Mouse (Mus musculus): ENCODE results near the gene Nip7. TPM values are rescaled to one million over a fixed set of nuclear protein-coding genes. Genes with fewer than 3 reads are reported as not detected.
A peak's percentile ranks its signal among the peaks of the same experiment; 100 is the strongest.
"Not testable (repeated sequence)": the region's sequence is repeated elsewhere in the genome, so short reads cannot be mapped to it uniquely, and the experiment has no call there.

Nip7 gene
- polyA plus RNA-seq, 1 experiment from 2014 or later: 79.8 TPM

DNA sequence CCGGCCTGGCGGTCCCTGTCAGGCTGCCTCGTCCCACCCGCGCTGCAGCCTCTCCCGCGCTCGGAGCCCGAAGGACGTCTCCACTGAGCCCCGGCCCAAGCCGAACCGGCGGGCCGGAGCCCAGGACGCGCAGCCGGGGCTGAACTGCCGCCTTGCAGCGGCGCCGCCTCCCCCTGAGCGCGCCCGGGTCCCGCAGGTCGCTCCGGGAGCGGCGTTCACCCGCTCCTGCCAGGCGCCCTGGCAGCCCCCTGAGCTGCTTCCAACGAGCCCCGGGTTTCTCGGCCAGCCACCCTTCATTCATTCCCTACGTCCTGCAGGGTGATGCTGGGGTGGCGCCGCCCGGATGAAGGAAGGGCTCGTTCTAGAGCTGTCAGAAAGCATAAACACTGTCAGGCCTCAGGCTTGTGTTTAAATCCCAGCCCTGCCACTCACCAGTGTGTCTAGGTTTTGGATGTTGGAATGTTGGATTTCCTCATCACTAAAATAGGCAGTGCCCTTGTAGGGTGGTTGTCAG lies 25.0 kb upstream of the Nip7 start:
- H3K9me3 ChIP-seq (replicated peaks; ENCODE audit: control insufficient read depth, low read length): no peaks in the 10 kb centered on the region
- peak overlapping the region; percentile 97 for H3K9ac ChIP-seq (ENCODE audit: low read length)
- no peaks in the 10 kb centered on the region for H3K27me3 ChIP-seq (ENCODE audit: control insufficient read depth, insufficient read depth, low read length)

DNA sequence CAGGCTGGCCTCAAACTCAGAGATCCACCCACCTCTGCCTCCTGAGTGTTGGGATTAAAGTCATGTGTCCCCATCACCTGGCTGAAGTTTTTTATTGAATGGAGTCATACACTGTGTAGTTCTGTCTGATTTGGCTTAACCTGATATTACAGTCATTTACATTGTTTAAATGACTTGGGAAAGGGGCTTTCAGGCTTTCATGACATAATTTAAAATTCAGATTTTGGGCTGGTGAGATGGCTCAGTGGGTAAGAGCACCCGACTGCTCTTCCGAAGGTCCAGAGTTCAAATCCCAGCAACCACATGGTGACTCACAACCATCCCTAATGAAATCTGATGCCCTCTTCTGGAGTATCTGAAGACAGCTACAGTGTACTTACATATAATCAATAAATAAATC lies 23.1 kb upstream of the Nip7 start:
- H3K36me3 ChIP-seq (ENCODE audit: control insufficient read depth, insufficient read depth, low read length); H3K27me3 ChIP-seq (ENCODE audit: control insufficient read depth, insufficient read depth, low read length); H3K9me3 ChIP-seq (replicated peaks; ENCODE audit: control insufficient read depth, low read length); ATAC-seq (ENCODE audit: insufficient read depth, low FRiP score); H3K4me2 ChIP-seq (ENCODE audit: low read depth, low read length); H3K9ac ChIP-seq (ENCODE audit: low read length); H3K27ac ChIP-seq (ENCODE audit: low read length); H3K4me3 ChIP-seq (replicated peaks; ENCODE audit: low read length): not testable (repeated sequence)
- H3K4me1 ChIP-seq (ENCODE audit: control insufficient read depth, insufficient read depth, low read length): peaks cover 14% of the 10 kb centered on the region
- 85% methylated on average over 2 of the region's 2 CpGs for WGBS

More for the DNA sequence above, 25.0 kb upstream of the Nip7 start:
- Histone ChIP-seq H3K4me3 (replicated peaks; ENCODE audit: low read length) (peak overlapping the region; percentile 95), H3K27ac (ENCODE audit: low read length) (peak overlapping the region; percentile 84), H3K4me2 (ENCODE audit: low read depth, low read length) (peak overlapping the region; percentile 70), H3K36me3 (ENCODE audit: control insufficient read depth, insufficient read depth, low read length) (no peaks in the 10 kb centered on the region), H3K4me1 (ENCODE audit: control insufficient read depth, insufficient read depth, low read length) (peaks cover 14% of the 10 kb centered on the region)
- under 1% methylated on average over 40 of the region's 40 CpGs for WGBS
- no peak for ATAC-seq (ENCODE audit: insufficient read depth, low FRiP score)

DNA sequence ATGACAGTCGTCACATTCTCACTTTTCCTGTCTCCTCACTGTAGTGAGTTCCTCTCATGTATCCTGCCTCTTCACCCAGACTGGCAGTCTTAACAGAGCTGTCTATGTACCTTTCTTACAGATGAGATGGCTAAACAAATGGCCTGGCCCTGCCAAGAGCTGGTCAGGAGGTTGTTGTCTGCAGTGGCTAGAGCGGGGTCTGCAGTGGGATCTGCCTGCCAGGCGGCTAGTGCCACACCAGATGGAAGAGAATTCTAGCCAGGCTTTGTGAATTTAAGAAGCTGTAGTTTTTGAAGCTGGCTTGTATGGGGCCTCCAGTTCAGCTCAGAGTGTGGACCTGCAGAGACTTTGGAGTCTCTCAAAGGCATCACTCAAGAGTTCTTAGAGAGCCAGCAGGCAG lies 21.0 kb upstream of the Nip7 start:
- ATAC-seq (ENCODE audit: insufficient read depth, low FRiP score): no peak
- 90% methylated on average over 3 of the region's 3 CpGs for WGBS

DNA sequence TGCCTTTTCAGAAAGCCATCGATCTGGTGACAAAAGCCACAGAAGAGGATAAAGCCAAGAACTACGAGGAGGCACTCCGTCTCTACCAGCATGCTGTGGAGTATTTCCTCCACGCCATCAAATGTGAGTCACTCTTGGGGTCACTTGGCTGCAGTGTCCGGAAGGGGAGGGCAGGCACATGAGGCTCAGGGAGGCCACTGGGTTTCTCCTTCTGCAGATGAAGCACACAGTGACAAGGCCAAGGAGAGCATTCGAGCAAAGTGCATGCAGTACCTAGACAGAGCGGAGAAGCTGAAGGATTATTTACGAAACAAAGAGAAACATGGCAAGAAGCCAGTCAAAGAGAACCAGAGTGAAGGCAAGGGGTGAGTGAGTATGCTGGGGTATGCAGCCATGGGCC lies 20.1 kb upstream of the Nip7 start:
- 78% methylated on average over 8 of the region's 8 CpGs for WGBS
- peaks cover 13% of the 10 kb centered on the region for H3K36me3 ChIP-seq (ENCODE audit: control insufficient read depth, insufficient read depth, low read length)

More for the DNA sequence above, 21.0 kb upstream of the Nip7 start:
- Histone ChIP-seq H3K4me3 (replicated peaks; ENCODE audit: low read length) (no peak overlapping the region), H3K27me3 (ENCODE audit: control insufficient read depth, insufficient read depth, low read length) (no peaks in the 10 kb centered on the region), H3K4me1 (ENCODE audit: control insufficient read depth, insufficient read depth, low read length) (peaks cover 14% of the 10 kb centered on the region), H3K9me3 (replicated peaks; ENCODE audit: control insufficient read depth, low read length) (no peaks in the 10 kb centered on the region), H3K9ac (ENCODE audit: low read length) (no peak overlapping the region), H3K27ac (ENCODE audit: low read length) (no peak overlapping the region), H3K36me3 (ENCODE audit: control insufficient read depth, insufficient read depth, low read length) (peaks cover 11% of the 10 kb centered on the region), H3K4me2 (ENCODE audit: low read depth, low read length) (no peak overlapping the region)

DNA sequence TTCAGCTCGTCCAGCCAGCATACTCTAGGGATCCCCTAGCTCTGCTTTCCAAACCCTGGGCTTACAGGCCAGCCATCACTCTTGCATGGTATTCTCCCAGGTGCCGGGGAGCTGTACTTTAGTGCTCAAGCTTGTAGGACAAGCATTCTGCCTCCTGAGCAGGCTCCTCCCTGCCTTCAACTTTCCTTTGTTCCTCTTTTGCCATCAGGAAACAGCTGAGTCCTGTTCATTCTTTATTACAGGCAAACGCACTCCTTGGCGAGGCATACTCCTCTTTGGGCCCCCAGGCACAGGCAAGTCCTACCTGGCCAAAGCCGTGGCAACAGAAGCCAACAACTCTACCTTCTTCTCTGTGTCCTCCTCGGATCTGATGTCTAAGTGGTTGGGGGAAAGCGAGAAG lies 16.0 kb upstream of the Nip7 start:
- Histone ChIP-seq H3K36me3 (ENCODE audit: control insufficient read depth, insufficient read depth, low read length) (peaks cover 30% of the 10 kb centered on the region), H3K4me1 (ENCODE audit: control insufficient read depth, insufficient read depth, low read length) (no peaks in the 10 kb centered on the region), H3K4me2 (ENCODE audit: low read depth, low read length) (no peak overlapping the region), H3K9me3 (replicated peaks; ENCODE audit: control insufficient read depth, low read length) (no peaks in the 10 kb centered on the region), H3K4me3 (replicated peaks; ENCODE audit: low read length) (no peak overlapping the region), H3K27me3 (ENCODE audit: control insufficient read depth, insufficient read depth, low read length) (no peaks in the 10 kb centered on the region), H3K9ac (ENCODE audit: low read length) (no peak overlapping the region), H3K27ac (ENCODE audit: low read length) (no peak overlapping the region)
- ATAC-seq (ENCODE audit: insufficient read depth, low FRiP score): no peak
- 80% methylated on average over 7 of the region's 7 CpGs for WGBS

More for the DNA sequence above, 20.1 kb upstream of the Nip7 start:
- Histone ChIP-seq H3K9ac (ENCODE audit: low read length) (no peak overlapping the region), H3K27ac (ENCODE audit: low read length) (no peak overlapping the region), H3K4me3 (replicated peaks; ENCODE audit: low read length) (no peak overlapping the region), H3K4me2 (ENCODE audit: low read depth, low read length) (no peak overlapping the region), H3K9me3 (replicated peaks; ENCODE audit: control insufficient read depth, low read length) (no peaks in the 10 kb centered on the region), H3K27me3 (ENCODE audit: control insufficient read depth, insufficient read depth, low read length) (no peaks in the 10 kb centered on the region), H3K4me1 (ENCODE audit: control insufficient read depth, insufficient read depth, low read length) (peaks cover 14% of the 10 kb centered on the region)
- no peak for ATAC-seq (ENCODE audit: insufficient read depth, low FRiP score)

DNA sequence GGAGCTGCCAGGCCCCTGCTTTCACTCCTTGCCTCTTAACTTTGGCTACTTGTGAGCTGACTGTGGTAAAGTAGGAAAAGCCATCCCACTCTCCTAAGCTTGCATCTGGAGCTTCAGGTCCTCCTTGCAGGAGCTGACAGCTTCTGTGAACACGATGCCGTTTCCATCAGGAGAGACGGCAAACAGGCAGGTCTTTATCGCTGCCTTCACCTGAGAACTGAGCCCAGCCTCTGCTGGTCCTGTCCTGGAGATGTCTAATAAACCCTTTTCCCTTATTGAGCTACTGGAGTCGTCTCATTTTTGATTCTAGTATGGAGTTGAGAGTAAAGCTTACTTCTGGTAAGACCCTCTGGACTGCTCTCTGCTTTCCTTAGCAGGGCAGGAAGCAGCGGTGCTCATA lies 11.2 kb upstream of the Nip7 start:
- Histone ChIP-seq H3K4me1 (ENCODE audit: control insufficient read depth, insufficient read depth, low read length) (peaks cover 4% of the 10 kb centered on the region), H3K36me3 (ENCODE audit: control insufficient read depth, insufficient read depth, low read length) (peaks cover 20% of the 10 kb centered on the region), H3K9ac (ENCODE audit: low read length) (no peak overlapping the region), H3K4me3 (replicated peaks; ENCODE audit: low read length) (no peak overlapping the region), H3K9me3 (replicated peaks; ENCODE audit: control insufficient read depth, low read length) (no peaks in the 10 kb centered on the region), H3K27me3 (ENCODE audit: control insufficient read depth, insufficient read depth, low read length) (no peaks in the 10 kb centered on the region), H3K27ac (ENCODE audit: low read length) (no peak overlapping the region), H3K4me2 (ENCODE audit: low read depth, low read length) (no peak overlapping the region)
- no peak for ATAC-seq (ENCODE audit: insufficient read depth, low FRiP score)
- 87% methylated on average over 6 of the region's 6 CpGs for WGBS

DNA sequence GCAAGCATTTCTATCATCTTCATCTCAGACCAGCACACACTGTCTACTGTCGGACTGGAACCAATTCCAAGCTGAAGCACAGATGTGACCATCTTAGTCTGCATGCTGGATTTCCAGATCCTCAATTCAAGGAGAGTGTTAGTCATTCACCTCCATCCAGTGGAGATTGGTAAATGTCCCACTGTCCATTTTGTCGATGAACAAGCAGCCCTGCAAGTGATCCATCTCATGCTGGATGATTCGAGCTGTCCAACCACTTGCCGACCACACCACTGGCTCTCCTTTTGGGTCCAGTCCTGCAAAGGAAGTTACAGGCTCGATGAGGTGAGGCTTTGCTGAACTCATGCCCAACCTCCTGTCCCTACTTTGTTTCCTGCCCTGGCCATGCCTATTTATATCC lies 9.7 kb upstream of the Nip7 start:
- H3K4me2 ChIP-seq (ENCODE audit: low read depth, low read length): no peak overlapping the region; the same call in 1 of the 2 replicates
- peaks cover 4% of the 10 kb centered on the region for H3K4me1 ChIP-seq (ENCODE audit: control insufficient read depth, insufficient read depth, low read length)
- no peak overlapping the region for H3K27ac ChIP-seq (ENCODE audit: low read length)
- peaks cover 18% of the 10 kb centered on the region for H3K36me3 ChIP-seq (ENCODE audit: control insufficient read depth, insufficient read depth, low read length)
- no peak for ATAC-seq (ENCODE audit: insufficient read depth, low FRiP score)
- no peaks in the 10 kb centered on the region for H3K27me3 ChIP-seq (ENCODE audit: control insufficient read depth, insufficient read depth, low read length)
- no peaks in the 10 kb centered on the region for H3K9me3 ChIP-seq (replicated peaks; ENCODE audit: control insufficient read depth, low read length)
- 81% methylated on average over 5 of the region's 5 CpGs for WGBS
- no peak overlapping the region for H3K4me3 ChIP-seq (replicated peaks; ENCODE audit: low read length)
- H3K9ac ChIP-seq (ENCODE audit: low read length): 0 out of 2 replicates have a peak overlapping the region, but pooled peaks have one; percentile 89

DNA sequence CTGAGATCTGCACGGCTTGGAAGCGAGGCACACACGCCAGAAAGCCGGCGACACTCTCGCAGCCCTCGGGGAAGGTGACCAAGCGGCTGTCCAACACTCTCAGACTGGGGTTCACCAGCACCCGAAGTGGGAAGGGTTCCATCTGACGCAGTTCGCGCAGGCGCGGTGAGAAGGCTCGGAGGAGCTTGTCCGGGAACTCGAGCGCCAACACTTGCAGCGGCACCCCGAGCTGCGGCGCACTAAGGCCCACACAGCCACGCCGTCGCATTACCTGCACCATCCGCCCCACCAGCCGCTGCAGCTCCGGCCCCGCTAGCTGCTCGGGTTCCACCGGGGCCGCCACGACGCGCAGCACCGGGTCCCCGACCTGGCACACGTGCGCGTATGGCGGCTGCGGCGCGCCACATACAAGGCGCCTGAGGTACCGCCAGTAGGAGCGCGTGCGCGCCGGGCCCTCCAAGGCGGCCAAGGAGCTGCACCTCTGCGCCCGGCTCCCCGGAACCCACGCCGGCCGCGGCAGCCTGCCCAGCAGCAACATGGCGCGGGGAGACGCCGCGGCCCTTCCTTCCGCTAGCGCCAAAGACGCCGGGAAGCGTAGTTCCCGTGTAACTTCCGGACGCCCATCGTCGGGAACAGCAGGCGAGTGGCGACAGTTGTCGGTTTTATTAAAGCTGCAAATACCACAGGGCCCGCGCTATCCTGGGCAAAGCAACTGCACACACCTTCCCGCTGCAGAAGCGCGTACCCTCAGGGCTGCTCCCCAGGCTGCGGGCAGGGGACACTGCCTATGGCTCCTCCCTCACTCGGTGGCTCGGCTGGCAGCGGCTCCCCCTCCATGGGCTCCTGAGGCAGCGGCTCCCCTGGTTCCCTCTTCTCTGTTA lies 8.4 kb upstream of the Nip7 start, which contains the start of gene Pdf:
Gene Pdf, minus strand, starts transcription at position 554 of the 881 bp plus-strand sequence.
- Histone ChIP-seq H3K27ac (ENCODE audit: low read length) (peak within 1 kb of the TSS; percentile 93), H3K4me2 (ENCODE audit: low read depth, low read length) (peak within 1 kb of the TSS; percentile 86), H3K27me3 (ENCODE audit: control insufficient read depth, insufficient read depth, low read length) (no peaks in the 10 kb centered on the region), H3K4me3 (replicated peaks; ENCODE audit: low read length) (peak within 1 kb of the TSS; percentile 82), H3K36me3 (ENCODE audit: control insufficient read depth, insufficient read depth, low read length) (peaks cover 21% of the 10 kb centered on the region), H3K4me1 (ENCODE audit: control insufficient read depth, insufficient read depth, low read length) (peaks cover 4% of the 10 kb centered on the region), H3K9ac (ENCODE audit: low read length) (peak within 1 kb of the TSS; percentile 89), H3K9me3 (replicated peaks; ENCODE audit: control insufficient read depth, low read length) (no peaks in the 10 kb centered on the region)
- WGBS: under 1% methylated on average over 87 of the region's 87 CpGs
- ATAC-seq (ENCODE audit: insufficient read depth, low FRiP score): peak; percentile 87

DNA sequence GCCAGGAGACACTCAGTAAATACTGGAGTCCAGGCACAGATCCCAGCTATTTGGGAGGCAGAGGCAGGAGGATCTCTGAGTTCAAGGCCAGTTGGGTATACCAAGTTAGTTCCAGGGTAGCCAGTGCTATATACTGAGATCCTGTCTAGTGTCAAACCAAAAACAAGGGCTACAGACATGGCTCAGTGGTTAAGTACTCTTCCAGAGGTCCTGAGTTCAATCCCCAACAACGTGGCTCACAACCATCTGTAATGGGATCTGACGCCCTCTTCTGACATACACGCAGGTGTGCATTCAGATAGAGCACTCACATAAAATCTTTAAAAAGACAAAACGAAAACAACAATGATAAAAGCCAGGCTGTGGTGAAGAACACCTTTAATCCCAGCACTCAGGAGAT lies 7.2 kb upstream of the Nip7 start:
- 95% methylated on average over 4 of the region's 4 CpGs for WGBS
- peak overlapping the region; percentile 82; the same call in 1 of the 2 replicates for H3K4me3 ChIP-seq (replicated peaks; ENCODE audit: low read length)
- H3K36me3 ChIP-seq (ENCODE audit: control insufficient read depth, insufficient read depth, low read length): peaks cover 12% of the 10 kb centered on the region

More for the DNA sequence above, 7.2 kb upstream of the Nip7 start:
- H3K4me2 ChIP-seq (ENCODE audit: low read depth, low read length): peak overlapping the region; percentile 86; the same call in 1 of the 2 replicates
- H3K4me1 ChIP-seq (ENCODE audit: control insufficient read depth, insufficient read depth, low read length): peaks cover 4% of the 10 kb centered on the region
- H3K9me3 ChIP-seq (replicated peaks; ENCODE audit: control insufficient read depth, low read length): no peaks in the 10 kb centered on the region
- H3K9ac ChIP-seq (ENCODE audit: low read length): no peak overlapping the region
- no peak overlapping the region for H3K27ac ChIP-seq (ENCODE audit: low read length)
- ATAC-seq (ENCODE audit: insufficient read depth, low FRiP score): no peak
- H3K27me3 ChIP-seq (ENCODE audit: control insufficient read depth, insufficient read depth, low read length): no peaks in the 10 kb centered on the region

Data from stomach, embryonic 16.5 days (tissue).